ENCODE assay signal across 8 mouse cellular contexts in the genomic region with DNA sequence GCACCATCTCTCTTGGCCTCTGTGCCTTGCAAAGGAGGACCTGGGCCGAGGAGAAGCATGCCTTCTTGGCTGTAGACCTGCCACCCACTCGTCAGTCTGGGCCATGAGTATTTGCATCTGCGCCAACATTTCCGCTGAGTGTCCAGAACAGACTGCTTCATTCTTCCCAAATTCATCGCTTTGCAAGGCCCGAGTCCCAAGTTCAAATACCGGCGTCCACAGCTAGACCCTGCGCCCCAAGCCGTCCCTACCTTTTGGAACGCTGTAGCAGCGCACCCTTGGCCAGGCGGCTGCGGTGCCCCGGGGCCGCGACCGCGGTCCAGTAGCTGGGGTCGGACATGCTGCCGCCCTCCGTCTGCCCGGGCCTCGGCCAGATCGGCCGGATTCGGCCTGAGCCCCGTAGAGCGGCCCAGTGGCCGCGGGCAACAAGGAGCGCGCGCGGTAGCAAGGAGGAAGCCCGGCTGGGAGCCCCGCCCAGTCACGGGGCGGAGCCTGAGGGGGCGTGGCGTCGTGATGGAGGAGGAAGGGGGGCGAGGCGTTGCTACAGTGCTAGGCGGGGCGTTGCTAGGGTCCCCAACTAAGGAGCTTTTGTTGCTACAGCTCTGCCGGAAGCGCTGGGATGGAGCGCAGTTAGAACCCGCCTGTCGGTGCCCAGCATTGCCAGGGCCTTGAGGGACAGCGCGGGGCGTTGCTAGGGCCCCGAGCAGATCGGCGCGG. TPM values are rescaled to one million over a fixed set of nuclear protein-coding genes. Genes with fewer than 3 reads are reported as not detected.
DNase-seq lines count a peak whose midpoint lies in the region; ATAC-seq and TF ChIP-seq lines count a peak whose summit lies in the region.

No protein-coding gene starts in this region.

- H3K36me3 ChIP-seq in CH12.LX (replicated peaks in 1 of 2; ENCODE audit: control insufficient read depth in 1 of 2, insufficient read depth in 1 of 2, low read length in 1 of 2) = peaks cover 28 to 36% of the 10 kb centered on the region in 2 experiments
- peaks cover 22% of the 10 kb centered on the region for H3K36me3 ChIP-seq in forebrain, embryonic 12.5 days (replicated peaks)
- H3K36me3 ChIP-seq in liver, postnatal 0 days (replicated peaks; ENCODE audit: insufficient read depth, low read length) = peaks cover 29% of the 10 kb centered on the region
- no peaks in the 10 kb centered on the region for H3K36me3 ChIP-seq in neural tube, embryonic 14.5 days (ENCODE audit: control insufficient read depth, insufficient read depth, low read length)

- peak overlapping the region; percentile 81 to 87 (median 82) for H3K4me3 ChIP-seq in CH12.LX (replicated peaks in 1 of 3; ENCODE audit: low read depth in 2 of 3, low read length in 2 of 3, poor library complexity in 1 of 3)
- H3K4me3 ChIP-seq in forebrain, embryonic 12.5 days (replicated peaks) = peak overlapping the region; percentile 63
- peak overlapping the region; percentile 56 for H3K4me3 ChIP-seq in liver, postnatal 0 days (ENCODE audit: low read depth, low read length)
- H3K4me3 ChIP-seq in neural tube, embryonic 14.5 days (ENCODE audit: low read depth, low read length) = peak overlapping the region; percentile 58

- TF ChIP-seq EP300 in CH12.LX (IDR thresholded peaks at IDR 0.05; ENCODE audit: low read length) = no peak
- no peak for TF ChIP-seq EP300 in liver, postnatal 0 days (IDR thresholded peaks at IDR 0.05; ENCODE audit: low read depth)

- peaks cover 19 to 33% of the 10 kb centered on the region in 2 experiments for H3K4me1 ChIP-seq in CH12.LX (ENCODE audit: control insufficient read depth in 1 of 2, insufficient read depth in 2 of 2)
- H3K4me1 ChIP-seq in forebrain, embryonic 12.5 days = peaks cover 49% of the 10 kb centered on the region
- peaks cover 50% of the 10 kb centered on the region for H3K4me1 ChIP-seq in liver, postnatal 0 days (ENCODE audit: insufficient read depth)
- peaks cover 13% of the 10 kb centered on the region for H3K4me1 ChIP-seq in neural tube, embryonic 14.5 days (ENCODE audit: control insufficient read depth, insufficient read depth, low read length)

- no peak for TF ChIP-seq CTCF in CH12.LX (conservative IDR thresholded peaks at IDR 0.05 in 1 of 2, IDR thresholded peaks at IDR 0.05 in 1 of 2; ENCODE audit: low read depth in 2 of 2, low read length in 2 of 2)
- no peak for TF ChIP-seq CTCF in liver, postnatal 0 days (IDR thresholded peaks at IDR 0.05; ENCODE audit: low read depth)

- peak overlapping the region; percentile 53 for H3K4me2 ChIP-seq in CH12.LX (ENCODE audit: insufficient read depth, low read depth, poor library complexity, severe bottlenecking)
- H3K4me2 ChIP-seq in forebrain, embryonic 12.5 days = peak overlapping the region; percentile 70
- peak overlapping the region; percentile 85 for H3K4me2 ChIP-seq in liver, postnatal 0 days (ENCODE audit: low read depth, low read length)
- peak overlapping the region; percentile 66 for H3K4me2 ChIP-seq in neural tube, embryonic 14.5 days (ENCODE audit: low read depth, low read length)

- TF ChIP-seq RAD21 in CH12.LX (IDR thresholded peaks at IDR 0.05; ENCODE audit: low read depth, low read length) = no peak

- H3K9me3 ChIP-seq in CH12.LX (replicated peaks; ENCODE audit: low read length) = no peaks in the 10 kb centered on the region
- H3K9me3 ChIP-seq in forebrain, embryonic 12.5 days = no peaks in the 10 kb centered on the region
- no peaks in the 10 kb centered on the region for H3K9me3 ChIP-seq in liver, postnatal 0 days (ENCODE audit: low read length)
- H3K9me3 ChIP-seq in neural tube, embryonic 14.5 days (ENCODE audit: control insufficient read depth, low read length) = no peaks in the 10 kb centered on the region

- peak; percentile 95 for DNase-seq in CH12.LX (ENCODE audit: extremely low read depth)
- peak; percentile 91 for DNase-seq in c-Kit-positive CD71-positive TER-119-negative erythroid progenitor cells, embryonic 14.5 days (ENCODE audit: low read depth)
- peak; percentile 97 for DNase-seq in heart, postnatal 10 days
- peak; percentile 60 for DNase-seq in large intestine, adult 2 months (ENCODE audit: low read depth, low spot score)
- peak; percentile 97 for DNase-seq in liver, postnatal 0 days
- DNase-seq in testis, postnatal 10 days (ENCODE audit: low spot score) = peak; percentile 99

- in situ Hi-C loops in CH12.LX (cut with MboI; ENCODE audit: low pct_ligation_motif_present, low pct_unique_long_range_greater_than_20kb, low sequenced_read_pairs) = no loop called here

- WGBS in forebrain, embryonic 12.5 days = 5% methylated on average over 57 of the region's 58 CpGs
- 2% methylated on average over 58 of the region's 58 CpGs for WGBS in large intestine, adult 2 months
- WGBS in liver, postnatal 0 days (ENCODE audit: insufficient replicate concordance) = 1% methylated on average over 58 of the region's 58 CpGs
- 5% methylated on average over 57 of the region's 58 CpGs for WGBS in neural tube, embryonic 14.5 days

- peak overlapping the region; percentile 36 for H3K27ac ChIP-seq in CH12.LX (ENCODE audit: insufficient read depth, low read depth)
- H3K27ac ChIP-seq in forebrain, embryonic 12.5 days = peak overlapping the region; percentile 94
- H3K27ac ChIP-seq in liver, postnatal 0 days (ENCODE audit: low read depth) = peak overlapping the region; percentile 73
- peak overlapping the region; percentile 85 for H3K27ac ChIP-seq in neural tube, embryonic 14.5 days (ENCODE audit: low read depth, low read length)

- dilution Hi-C loops in CH12.LX (cut with MboI; ENCODE audit: extremely low pct_ligation_motif_present, extremely low pct_unique_long_range_greater_than_20kb, low sequenced_read_pairs) = no loop called here

- peaks cover 4% of the 10 kb centered on the region; the same call in 1 of the 2 replicates for H3K79me2 ChIP-seq in CH12.LX (replicated peaks; ENCODE audit: control insufficient read depth, extremely low read depth, insufficient read depth, poor library complexity, severe bottlenecking)

- ATAC-seq in forebrain, embryonic 12.5 days (ENCODE audit: low FRiP score) = peak; percentile 85
- peak; percentile 43 for ATAC-seq in liver, postnatal 0 days
- peak; percentile 84 for ATAC-seq in neural tube, embryonic 14.5 days (ENCODE audit: low read depth)

- TF ChIP-seq POLR2A in CH12.LX (IDR thresholded peaks at IDR 0.05; ENCODE audit: low read depth, low read length) = peak; percentile 86

- H3K9ac ChIP-seq in CH12.LX (ENCODE audit: insufficient read depth, low read depth) = peak overlapping the region; percentile 92
- H3K9ac ChIP-seq in forebrain, embryonic 12.5 days = peak overlapping the region; percentile 73
- H3K9ac ChIP-seq in liver, postnatal 0 days (replicated peaks) = peak overlapping the region; percentile 77
- peak overlapping the region; percentile 87 for H3K9ac ChIP-seq in neural tube, embryonic 14.5 days (replicated peaks; ENCODE audit: low read depth, low read length)

- H3K27me3 ChIP-seq in CH12.LX (replicated peaks) = peaks cover 36% of the 10 kb centered on the region
- peaks cover 39% of the 10 kb centered on the region; the same call in 1 of the 2 replicates for H3K27me3 ChIP-seq in forebrain, embryonic 12.5 days
- H3K27me3 ChIP-seq in liver, postnatal 0 days (ENCODE audit: insufficient read depth, low read length) = no peaks in the 10 kb centered on the region
- H3K27me3 ChIP-seq in neural tube, embryonic 14.5 days (ENCODE audit: control insufficient read depth, insufficient read depth, low read length) = no peaks in the 10 kb centered on the region

- intact Hi-C loops in heart, postnatal 10 days (cut with DNase I) = no loop called here

RNA-seq across cellular contexts. Expression of gene Mast3, which starts 12.7 kb away (rescaled TPM):
- total RNA-seq in CH12.LX (2012; rRNA removed) (11.3 and 11.6 TPM in 2 replicates), CH12.LX (2014; rRNA removed) (3.3 and 7.0 TPM in 2 replicates)
- polyA plus RNA-seq in CH12.LX (2012; ENCODE audit: insufficient read length, low read depth) = 22.2 and 23.4 TPM in 2 replicates
- polyA plus RNA-seq in forebrain, embryonic 12.5 days (2016; fragmentation: Nextera tagmentation; extraction: Ambion mirVana) = 14.5 and 16.8 TPM in 2 replicates
- 1 to 10 TPM; 7.9 to 9.3 TPM for total RNA-seq in heart, postnatal 10 days (2021)
- polyA plus RNA-seq in large intestine, adult 2 months (2012; rRNA removed) = 24.2 and 38.6 TPM in 2 replicates
- polyA plus RNA-seq in liver, postnatal 0 days (2015; fragmentation: Nextera tagmentation; extraction: Ambion mirVana) = 5.2 and 6.0 TPM in 2 replicates
- 20.2 and 23.4 TPM in 2 replicates for polyA plus RNA-seq in neural tube, embryonic 14.5 days (2014; fragmentation: Nextera tagmentation; extraction: Ambion mirVana)

RNA-seq across cellular contexts. Expression of gene Pik3r2, which starts 15.6 kb away (rescaled TPM):
- total RNA-seq in CH12.LX (2012; rRNA removed) = 37.4 and 45.9 TPM in 2 replicates
- 12.4 and 13.8 TPM in 2 replicates for total RNA-seq in CH12.LX (2014; rRNA removed)
- 16.3 and 25.8 TPM in 2 replicates for polyA plus RNA-seq in CH12.LX (2012; ENCODE audit: insufficient read length, low read depth)
- 72.7 and 79.1 TPM in 2 replicates for polyA plus RNA-seq in forebrain, embryonic 12.5 days (2016; fragmentation: Nextera tagmentation; extraction: Ambion mirVana)
- total RNA-seq in heart, postnatal 10 days (2021) = 10 to 100 TPM; 37.1 to 40.2 TPM
- 82.1 and 105 TPM in 2 replicates for polyA plus RNA-seq in large intestine, adult 2 months (2012; rRNA removed)
- 8.9 and 9.0 TPM in 2 replicates for polyA plus RNA-seq in liver, postnatal 0 days (2015; fragmentation: Nextera tagmentation; extraction: Ambion mirVana)
- polyA plus RNA-seq in neural tube, embryonic 14.5 days (2014; fragmentation: Nextera tagmentation; extraction: Ambion mirVana) = 72.2 and 75.6 TPM in 2 replicates

RNA-seq across cellular contexts. Expression of gene Il12rb1, which starts 16.1 kb away (rescaled TPM):
- total RNA-seq in CH12.LX (2012; rRNA removed) (17.3 and 23.2 TPM in 2 replicates), CH12.LX (2014; rRNA removed) (4.5 and 5.6 TPM in 2 replicates)
- polyA plus RNA-seq in CH12.LX (2012; ENCODE audit: insufficient read length, low read depth) = 11.4 and 12.5 TPM in 2 replicates
- not detected in 2 replicates for polyA plus RNA-seq in forebrain, embryonic 12.5 days (2016; fragmentation: Nextera tagmentation; extraction: Ambion mirVana)
- under 1 TPM in 1 of 2 experiments, not detected in 1; 0.53 TPM for total RNA-seq in heart, postnatal 10 days (2021)
- polyA plus RNA-seq in large intestine, adult 2 months (2012; rRNA removed) = 2.4 and 4.2 TPM in 2 replicates
- 0.19 and 0.25 TPM in 2 replicates for polyA plus RNA-seq in liver, postnatal 0 days (2015; fragmentation: Nextera tagmentation; extraction: Ambion mirVana)
- not detected in 2 replicates for polyA plus RNA-seq in neural tube, embryonic 14.5 days (2014; fragmentation: Nextera tagmentation; extraction: Ambion mirVana)

RNA-seq across cellular contexts. Expression of gene Mpv17l2, which starts 31.4 kb away (rescaled TPM):
- total RNA-seq in CH12.LX (2012; rRNA removed) = 25.3 and 28.5 TPM in 2 replicates
- total RNA-seq in CH12.LX (2014; rRNA removed) = 22.8 and 27.1 TPM in 2 replicates
- 31.9 and 36.1 TPM in 2 replicates for polyA plus RNA-seq in CH12.LX (2012; ENCODE audit: insufficient read length, low read depth)
- polyA plus RNA-seq in forebrain, embryonic 12.5 days (2016; fragmentation: Nextera tagmentation; extraction: Ambion mirVana) = 33.2 and 34.5 TPM in 2 replicates
- total RNA-seq in heart, postnatal 10 days (2021) = 10 to 100 TPM; 32.0 to 39.7 TPM
- polyA plus RNA-seq in large intestine, adult 2 months (2012; rRNA removed) = 68.6 and 76.1 TPM in 2 replicates
- 36.3 and 39.9 TPM in 2 replicates for polyA plus RNA-seq in liver, postnatal 0 days (2015; fragmentation: Nextera tagmentation; extraction: Ambion mirVana)
- polyA plus RNA-seq in neural tube, embryonic 14.5 days (2014; fragmentation: Nextera tagmentation; extraction: Ambion mirVana) = 36.5 and 41.2 TPM in 2 replicates

RNA-seq across cellular contexts. Expression of gene Rab3a, which starts 37.7 kb away (rescaled TPM):
- total RNA-seq in CH12.LX (2012; rRNA removed) (1.8 and 1.9 TPM in 2 replicates), CH12.LX (2014; rRNA removed) (0.32 and 0.87 TPM in 2 replicates)
- 0.65 and 0.99 TPM in 2 replicates for polyA plus RNA-seq in CH12.LX (2012; ENCODE audit: insufficient read length, low read depth)
- polyA plus RNA-seq in forebrain, embryonic 12.5 days (2016; fragmentation: Nextera tagmentation; extraction: Ambion mirVana) = 87.8 and 95.4 TPM in 2 replicates
- total RNA-seq in heart, postnatal 10 days (2021) = 10 to 100 TPM; 37.3 to 38.9 TPM
- 21.5 and 24.6 TPM in 2 replicates for polyA plus RNA-seq in large intestine, adult 2 months (2012; rRNA removed)
- polyA plus RNA-seq in liver, postnatal 0 days (2015; fragmentation: Nextera tagmentation; extraction: Ambion mirVana) = 3.2 and 3.3 TPM in 2 replicates
- polyA plus RNA-seq in neural tube, embryonic 14.5 days (2014; fragmentation: Nextera tagmentation; extraction: Ambion mirVana) = 570 and 690 TPM in 2 replicates

Comparison
In these comparisons a context has a peak if more than half of its experiments do, and no peak if none do; other contexts are left out.
1. Peak in every context shown above with its lines: DNase-seq, ATAC-seq, H3K4me3 ChIP-seq and H3K27ac ChIP-seq.
2. H3K27ac ChIP-seq: peak in every context shown above with its lines; median percentile 94 in forebrain, embryonic 12.5 days; 85 in neural tube, embryonic 14.5 days; 73 in liver, postnatal 0 days; 36 in CH12.LX.